Mouse (Mus musculus) brain, adult 2 months (tissue): ENCODE results near the gene Tnfrsf1b.

Experiments used
- DNase-seq: peaks from one replicate; pipeline ENCODE4 v3.0.0; 2011; ENCODE audit warnings: low read depth, low spot score

Tnfrsf1b gene

GRCm38 (mm10) chr4:145257751-145258434 is 11.2 kb upstream of the Tnfrsf1b start:
- peak; percentile 16 for DNase-seq

GRCm38 (mm10) chr4:145256144-145256543 is 9.5 kb upstream of the Tnfrsf1b start:
- DNase-seq = no peak

GRCm38 (mm10) chr4:145254418-145254817 is 7.7 kb upstream of the Tnfrsf1b start:
- peak; percentile 29 for DNase-seq

- DNase-seq = no peak
Measured at GRCm38 (mm10) chr4:145252611-145253010, 5.9 kb upstream of the Tnfrsf1b start.

GRCm38 (mm10) chr4:145251546-145251945 is 4.9 kb upstream of the Tnfrsf1b start:
- peak; percentile 28 for DNase-seq

GRCm38 (mm10) chr4:145250002-145250401 is 3.3 kb upstream of the Tnfrsf1b start:
- no peak for DNase-seq

GRCm38 (mm10) chr4:145247556-145247955 is 886 bp upstream of the Tnfrsf1b start:
- DNase-seq = no peak

- no peak for DNase-seq
Measured at GRCm38 (mm10) chr4:145245581-145245980, 1.1 kb downstream of the Tnfrsf1b start.

GRCm38 (mm10) chr4:145244676-145245075 is 2.0 kb downstream of the Tnfrsf1b start:
- no peak for DNase-seq

GRCm38 (mm10) chr4:145242719-145243350 is 3.8 kb downstream of the Tnfrsf1b start:
- peak; percentile 4 for DNase-seq

- peak; percentile 50 for DNase-seq
Measured at GRCm38 (mm10) chr4:145240723-145241231, 5.9 kb downstream of the Tnfrsf1b start.

GRCm38 (mm10) chr4:145239049-145239830 is 7.4 kb downstream of the Tnfrsf1b start:
- DNase-seq = peak; percentile 58

- no peak for DNase-seq
Measured at GRCm38 (mm10) chr4:145236027-145236426, 10.6 kb downstream of the Tnfrsf1b start.

- no peak for DNase-seq
Measured at GRCm38 (mm10) chr4:145233487-145234228, 13.0 kb downstream of the Tnfrsf1b start.

GRCm38 (mm10) chr4:145231732-145232131 is 14.9 kb downstream of the Tnfrsf1b start:
- no peak for DNase-seq

- no peak for DNase-seq
Measured at GRCm38 (mm10) chr4:145230647-145231046, 16.0 kb downstream of the Tnfrsf1b start.

- no peak for DNase-seq
Measured at GRCm38 (mm10) chr4:145229524-145230163, 17.0 kb downstream of the Tnfrsf1b start.

- DNase-seq = no peak
Measured at GRCm38 (mm10) chr4:145229051-145229450, 17.6 kb downstream of the Tnfrsf1b start.

- DNase-seq = no peak
Measured at GRCm38 (mm10) chr4:145224613-145225012, 22.1 kb downstream of the Tnfrsf1b start.

GRCm38 (mm10) chr4:145222064-145222463 is 24.6 kb downstream of the Tnfrsf1b start:
- no peak for DNase-seq

- no peak for DNase-seq
Measured at GRCm38 (mm10) chr4:145221379-145221778, 25.3 kb downstream of the Tnfrsf1b start.
